Mouse (Mus musculus) telencephalon, adult 2 months (tissue): ENCODE results near the gene Olfr902.
"Not testable (repeated sequence)": the region's sequence is repeated elsewhere in the genome, so short reads cannot be mapped to it uniquely, and the experiment has no call there.

Experiments used
- DNase-seq: peaks from one replicate; pipeline ENCODE4 v3.0.0-alpha.2; 2011; ENCODE audit warnings: low read depth, low spot score

Olfr902 gene

GRCm38 (mm10) chr9:38447352-38447751, at the start of gene Olfr902:
Gene Olfr902, plus strand, starts transcription at chr9:38447652.
- DNase-seq: no peak

GRCm38 (mm10) chr9:38401398-38401797, 46.1 kb upstream of the Olfr902 start, which contains the start of gene Olfr147:
Gene Olfr147, plus strand, starts transcription at chr9:38401698.
- DNase-seq: no peak

GRCm38 (mm10) chr9:38407502-38407901, 40.0 kb upstream of the Olfr902 start:
- not testable (repeated sequence) for DNase-seq

GRCm38 (mm10) chr9:38413502-38413901, 34.0 kb upstream of the Olfr902 start:
- not testable (repeated sequence) for DNase-seq

GRCm38 (mm10) chr9:38423801-38424200, 23.7 kb upstream of the Olfr902 start:
- no peak for DNase-seq

GRCm38 (mm10) chr9:38427026-38427425, 20.4 kb upstream of the Olfr902 start:
- no peak for DNase-seq

GRCm38 (mm10) chr9:38429155-38429554, 18.3 kb upstream of the Olfr902 start, which contains the start of gene Olfr901:
Gene Olfr901, plus strand, starts transcription at chr9:38429455.
- DNase-seq: no peak

- DNase-seq: no peak
Measured at GRCm38 (mm10) chr9:38462844-38463243, 15.4 kb downstream of the Olfr902 start, which contains the start of gene Olfr904. Gene Olfr904, plus strand, starts transcription at chr9:38463144.

GRCm38 (mm10) chr9:38470807-38471206, 23.4 kb downstream of the Olfr902 start, which contains the start of gene Olfr905:
Gene Olfr905, plus strand, starts transcription at chr9:38471107.
- DNase-seq: no peak

- no peak for DNase-seq
Measured at GRCm38 (mm10) chr9:38486785-38487184, 39.3 kb downstream of the Olfr902 start, which contains the start of gene Olfr906. Gene Olfr906, plus strand, starts transcription at chr9:38487085.

- DNase-seq: no peak
Measured at GRCm38 (mm10) chr9:38495501-38495900, 48.0 kb downstream of the Olfr902 start, which contains the start of gene Olfr907. Gene Olfr907, plus strand, starts transcription at chr9:38495801.
